Mouse (Mus musculus) lung, embryonic 15.5 days (tissue): ENCODE results near the gene Itga2. TPM values are rescaled to one million over a fixed set of nuclear protein-coding genes. Genes with fewer than 3 reads are reported as not detected.

ENCODE experiments used
- ATAC-seq: fragments of 200-750 bp; cut with Nextera tagmentation; 2 replicates; pipeline ENCODE4 v1.8.0; 2017; ENCODE audit warnings: moderate number of reproducible peaks, borderline replicate concordance; ENCODE audit not compliant: low FRiP score, low TSS enrichment; ENCODE audit errors: extremely low read depth
- H3K27ac ChIP-seq: fragments of 300-500 bp; sonication (generic); 2 replicates; pipeline ENCODE4 v1.5.1; 2015; ENCODE audit warnings: moderate library complexity, mild to moderate bottlenecking, inconsistent platforms
- H3K27me3 ChIP-seq: fragments of 300-500 bp; sonication (generic); 2 replicates; pipeline ENCODE4 v1.6.1; 2015; ENCODE audit warnings: inconsistent platforms
- H3K36me3 ChIP-seq: fragments of 300-500 bp; sonication (generic); 2 replicates; pipeline ENCODE4 v1.6.1; 2015; ENCODE audit warnings: inconsistent platforms
- H3K4me1 ChIP-seq: fragments of 300-500 bp; sonication (generic); 2 replicates; pipeline ENCODE4 v1.6.1; 2015; ENCODE audit warnings: inconsistent platforms
- H3K4me2 ChIP-seq: fragments of 300-500 bp; sonication (generic); 2 replicates; pipeline ENCODE4 v1.6.1; 2015; ENCODE audit warnings: inconsistent platforms, mild to moderate bottlenecking, moderate library complexity
- H3K4me3 ChIP-seq: fragments of 300-500 bp; sonication (generic); 2 replicates; pipeline ENCODE4 v1.5.1; 2015; ENCODE audit warnings: mild to moderate bottlenecking, inconsistent platforms
- H3K9ac ChIP-seq: fragments of 300-500 bp; sonication (generic); 2 replicates; pipeline ENCODE4 v1.6.1; 2015; ENCODE audit warnings: inconsistent platforms
- H3K9me3 ChIP-seq: fragments of 300-500 bp; sonication (generic); 2 replicates; pipeline ENCODE4 v1.6.1; 2016; ENCODE audit warnings: inconsistent platforms
- WGBS: fragments of 180-500 bp; shearing (Covaris S2); methylation state at CpG from one replicate; pipeline ENCODE4 v1.1.7; 2015; 5-methylcytosine and 5-hydroxymethylcytosine counted together
- polyA plus RNA-seq: library from polyadenylated mRNA; unstranded; fragments of >200 nt; fragmentation: Nextera tagmentation; extraction: Ambion mirVana; gene quantifications from 2 replicates; pipeline ENCODE4 v1.2.1, GENCODE M21; 2015

Gene Itga2
- polyA plus RNA-seq, 1 experiment from 2014 or later: 9.8 TPM

GRCm38 (mm10) chr13:114845804-114846203 lies 86.1 kb downstream of the Itga2 start:
- Histone ChIP-seq H3K27me3 (no peaks in the 10 kb centered on the region), H3K9ac (no peak overlapping the region), H3K27ac (no peak overlapping the region)

GRCm38 (mm10) chr13:114843318-114843717 lies 88.6 kb downstream of the Itga2 start:
- ATAC-seq: no peak
- Histone ChIP-seq H3K4me3 (no peak overlapping the region), H3K4me1 (peaks cover 16% of the 10 kb centered on the region), H3K9ac (no peak overlapping the region), H3K36me3 (peaks cover 4% of the 10 kb centered on the region; the same call in 1 of the 2 replicates), H3K27me3 (no peaks in the 10 kb centered on the region), H3K4me2 (no peak overlapping the region), H3K27ac (no peak overlapping the region), H3K9me3 (no peaks in the 10 kb centered on the region)
- WGBS: 25% methylated on average over 1 of the region's 1 CpGs

More at GRCm38 (mm10) chr13:114845804-114846203, 86.1 kb downstream of the Itga2 start:
- peaks cover 4% of the 10 kb centered on the region; the same call in 1 of the 2 replicates for H3K36me3 ChIP-seq
- H3K4me2 ChIP-seq: no peak overlapping the region
- no peaks in the 10 kb centered on the region for H3K9me3 ChIP-seq
- peaks cover 5% of the 10 kb centered on the region; the same call in 1 of the 2 replicates for H3K4me1 ChIP-seq
- no peak for ATAC-seq
- H3K4me3 ChIP-seq: no peak overlapping the region
- WGBS: 82% methylated on average over 6 of the region's 6 CpGs

GRCm38 (mm10) chr13:114840545-114840944 lies 91.4 kb downstream of the Itga2 start:
- Histone ChIP-seq H3K36me3 (peaks cover 3% of the 10 kb centered on the region; the same call in 1 of the 2 replicates), H3K4me1 (peaks cover 21% of the 10 kb centered on the region), H3K9me3 (no peaks in the 10 kb centered on the region), H3K9ac (no peak overlapping the region), H3K27ac (no peak overlapping the region), H3K4me3 (no peak overlapping the region), H3K4me2 (no peak overlapping the region), H3K27me3 (no peaks in the 10 kb centered on the region)
- no peak for ATAC-seq
- 67% methylated on average over 4 of the region's 4 CpGs for WGBS

- no peaks in the 10 kb centered on the region for H3K27me3 ChIP-seq
- H3K36me3 ChIP-seq: peaks cover 3% of the 10 kb centered on the region; the same call in 1 of the 2 replicates
- H3K4me3 ChIP-seq: no peak overlapping the region
- no peak; the same call in 1 of the 2 replicates for ATAC-seq
- no peak overlapping the region for H3K9ac ChIP-seq
- H3K4me2 ChIP-seq: no peak overlapping the region
- peaks cover 30% of the 10 kb centered on the region for H3K4me1 ChIP-seq
- 58% methylated on average over 9 of the region's 9 CpGs for WGBS
- H3K9me3 ChIP-seq: no peaks in the 10 kb centered on the region
- peak overlapping the region; percentile 76 for H3K27ac ChIP-seq
Observed at GRCm38 (mm10) chr13:114839098-114839497, 92.8 kb downstream of the Itga2 start.

- Histone ChIP-seq H3K9me3 (no peaks in the 10 kb centered on the region), H3K9ac (no peak overlapping the region), H3K27ac (peak overlapping the region; percentile 76), H3K4me3 (no peak overlapping the region), H3K27me3 (no peaks in the 10 kb centered on the region), H3K4me1 (peaks cover 35% of the 10 kb centered on the region), H3K4me2 (no peak overlapping the region), H3K36me3 (peaks cover 3% of the 10 kb centered on the region; the same call in 1 of the 2 replicates)
- ATAC-seq: peak; percentile 71; the same call in 1 of the 2 replicates
- 24% methylated on average over 5 of the region's 5 CpGs for WGBS
Observed at GRCm38 (mm10) chr13:114838535-114838990, 93.3 kb downstream of the Itga2 start.

GRCm38 (mm10) chr13:114837061-114837460 lies 94.8 kb downstream of the Itga2 start:
- Histone ChIP-seq H3K4me3 (no peak overlapping the region), H3K27me3 (no peaks in the 10 kb centered on the region), H3K4me1 (peaks cover 43% of the 10 kb centered on the region), H3K9ac (no peak overlapping the region), H3K4me2 (no peak overlapping the region), H3K36me3 (peaks cover 3% of the 10 kb centered on the region; the same call in 1 of the 2 replicates), H3K9me3 (no peaks in the 10 kb centered on the region), H3K27ac (no peak overlapping the region)
- ATAC-seq: no peak
- WGBS: 92% methylated on average over 7 of the region's 7 CpGs

- peaks cover 38% of the 10 kb centered on the region for H3K4me1 ChIP-seq
- H3K9me3 ChIP-seq: no peaks in the 10 kb centered on the region
- H3K27me3 ChIP-seq: no peaks in the 10 kb centered on the region
- no peak overlapping the region for H3K9ac ChIP-seq
- 28% methylated on average over 2 of the region's 2 CpGs for WGBS
- H3K4me3 ChIP-seq: no peak overlapping the region
- peak overlapping the region; percentile 20; the same call in 1 of the 2 replicates for H3K27ac ChIP-seq
- ATAC-seq: no peak
- no peak overlapping the region for H3K4me2 ChIP-seq
- peaks cover 19% of the 10 kb centered on the region for H3K36me3 ChIP-seq
Observed at GRCm38 (mm10) chr13:114834580-114834979, 97.3 kb downstream of the Itga2 start.

GRCm38 (mm10) chr13:114833351-114833750 lies 98.5 kb downstream of the Itga2 start:
- 49% methylated on average over 4 of the region's 4 CpGs for WGBS
- Histone ChIP-seq H3K9ac (no peak overlapping the region), H3K9me3 (no peaks in the 10 kb centered on the region), H3K4me3 (no peak overlapping the region), H3K27me3 (no peaks in the 10 kb centered on the region), H3K27ac (peak overlapping the region; percentile 20; the same call in 1 of the 2 replicates), H3K4me1 (peaks cover 27% of the 10 kb centered on the region), H3K36me3 (peaks cover 20% of the 10 kb centered on the region), H3K4me2 (no peak overlapping the region)
- no peak; the same call in 1 of the 2 replicates for ATAC-seq

- 0 out of 2 replicates have a peak overlapping the region, but pooled peaks have one; percentile 4 for H3K27ac ChIP-seq
- WGBS: 48% methylated on average over 5 of the region's 5 CpGs
Observed at GRCm38 (mm10) chr13:114832761-114833160, 99.1 kb downstream of the Itga2 start.

GRCm38 (mm10) chr13:114831367-114831833 lies 100.5 kb downstream of the Itga2 start:
- Histone ChIP-seq H3K9me3 (no peaks in the 10 kb centered on the region), H3K36me3 (peaks cover 35% of the 10 kb centered on the region), H3K4me2 (no peak overlapping the region), H3K27me3 (no peaks in the 10 kb centered on the region), H3K9ac (no peak overlapping the region), H3K4me1 (peaks cover 21% of the 10 kb centered on the region), H3K27ac (no peak overlapping the region), H3K4me3 (no peak overlapping the region)
- 83% methylated on average over 4 of the region's 4 CpGs for WGBS
- ATAC-seq: no peak

More at GRCm38 (mm10) chr13:114832761-114833160, 99.1 kb downstream of the Itga2 start:
- H3K4me1 ChIP-seq: peaks cover 21% of the 10 kb centered on the region
- H3K27me3 ChIP-seq: no peaks in the 10 kb centered on the region
- no peaks in the 10 kb centered on the region for H3K9me3 ChIP-seq
- H3K4me2 ChIP-seq: no peak overlapping the region
- no peak overlapping the region for H3K9ac ChIP-seq
- H3K36me3 ChIP-seq: peaks cover 23% of the 10 kb centered on the region
- ATAC-seq: no peak
- no peak overlapping the region for H3K4me3 ChIP-seq

- WGBS: 88% methylated on average over 6 of the region's 6 CpGs
- H3K27ac ChIP-seq: no peak overlapping the region
Observed at GRCm38 (mm10) chr13:114825377-114825855, 106.5 kb downstream of the Itga2 start.

GRCm38 (mm10) chr13:114822871-114823270 lies 109.0 kb downstream of the Itga2 start:
- Histone ChIP-seq H3K9ac (no peak overlapping the region), H3K27me3 (no peaks in the 10 kb centered on the region), H3K4me2 (no peak overlapping the region), H3K4me1 (peaks cover 8% of the 10 kb centered on the region; the same call in 1 of the 2 replicates), H3K36me3 (peaks cover 21% of the 10 kb centered on the region; the same call in 1 of the 2 replicates), H3K9me3 (no peaks in the 10 kb centered on the region), H3K27ac (no peak overlapping the region), H3K4me3 (no peak overlapping the region)
- ATAC-seq: no peak
- WGBS: 92% methylated on average over 2 of the region's 2 CpGs

More at GRCm38 (mm10) chr13:114825377-114825855, 106.5 kb downstream of the Itga2 start:
- H3K4me1 ChIP-seq: no peaks in the 10 kb centered on the region
- no peak for ATAC-seq
- no peak overlapping the region for H3K4me2 ChIP-seq
- no peak overlapping the region for H3K4me3 ChIP-seq
- no peaks in the 10 kb centered on the region for H3K9me3 ChIP-seq
- H3K36me3 ChIP-seq: peaks cover 30% of the 10 kb centered on the region; the same call in 1 of the 2 replicates
- no peaks in the 10 kb centered on the region for H3K27me3 ChIP-seq
- H3K9ac ChIP-seq: no peak overlapping the region
